Mouse (Mus musculus): ENCODE data around the gene Rap1gap2.

Gene Rap1gap2

DNA sequence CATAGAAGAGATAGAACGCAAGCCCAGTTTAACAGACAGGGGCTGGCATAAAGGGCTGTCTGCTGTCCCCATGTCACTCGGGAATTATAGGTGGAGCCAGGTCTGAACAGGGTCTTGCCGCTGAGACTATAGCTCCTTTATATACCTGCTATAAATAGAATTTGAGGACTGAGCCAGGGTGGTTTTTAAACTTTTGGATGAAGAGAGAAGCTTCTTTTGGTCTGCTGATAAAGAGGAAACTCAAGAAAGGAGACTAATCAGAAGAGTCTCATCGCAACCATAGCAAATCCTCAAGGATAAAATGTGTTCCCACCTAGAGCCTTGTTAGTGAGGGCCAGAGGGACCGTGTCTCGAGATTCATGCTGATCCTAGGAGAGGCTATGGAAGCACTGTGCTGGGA lies 272.8 kb downstream of the Rap1gap2 start, which contains the start of gene Olfr410:
Gene Olfr410 (minus strand): TSS at position 101 of the 400 bp plus-strand sequence.
- in situ Hi-C loops (cut with MboI; ENCODE audit: low pct_unique_long_range_greater_than_20kb in 1 of 2, low sequenced_read_pairs in 2 of 2, unreplicated experiment in 1 of 2), result no loop called here
